Mouse (Mus musculus): ENCODE results near the gene Ptchd4. TPM values are rescaled to one million over a fixed set of nuclear protein-coding genes. Genes with fewer than 3 reads are reported as not detected.

The Ptchd4 gene
- total and polyA plus RNA-seq, 2 experiments: not detected

DNA sequence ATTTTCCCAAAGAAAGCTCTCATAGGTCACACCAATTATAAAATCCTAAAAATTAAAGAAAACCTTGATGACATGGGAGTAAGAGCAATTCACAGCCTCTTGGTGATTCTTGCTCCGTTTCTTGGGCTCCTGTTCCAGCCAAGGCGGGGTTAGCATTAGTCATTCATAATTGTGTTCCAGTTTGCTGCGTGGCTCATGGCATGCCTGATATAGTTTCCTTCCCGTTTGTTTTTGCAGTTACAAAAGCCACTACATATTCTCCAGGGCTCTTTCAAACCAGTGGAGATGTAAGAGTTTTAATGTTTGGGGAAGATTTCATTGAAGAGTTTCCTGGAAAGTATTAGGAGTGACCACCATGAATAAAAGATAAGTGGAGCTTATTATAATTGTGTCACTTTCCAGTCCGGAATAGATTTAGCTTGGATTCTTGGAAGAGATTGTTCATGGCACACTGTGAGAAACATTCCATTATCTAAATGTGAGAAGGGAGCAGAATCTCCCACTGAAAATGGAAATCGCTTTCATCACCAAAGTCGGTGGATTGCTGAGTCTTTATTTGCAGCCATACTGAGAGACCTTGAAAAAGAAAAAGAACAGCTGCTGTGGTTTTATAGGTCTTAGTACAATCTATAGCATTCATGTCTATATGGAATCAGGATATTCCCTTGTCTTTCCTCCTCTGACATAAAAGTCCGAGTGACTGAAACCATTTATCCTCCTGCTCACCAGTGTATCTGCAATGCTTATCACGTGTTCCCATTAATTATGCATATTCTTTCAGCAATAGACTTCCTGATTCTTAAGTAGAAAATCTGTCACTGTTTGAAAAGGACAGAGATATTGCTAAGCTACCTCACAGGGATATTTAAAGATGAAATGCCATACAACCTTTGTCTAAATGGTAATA lies 193.9 kb downstream of the Ptchd4 start:
- TF ChIP-seq CTCF (IDR thresholded peaks at IDR 0.05; ENCODE audit: low read depth, low read length) (no peak), POLR2A (IDR thresholded peaks at IDR 0.05; ENCODE audit: extremely low read depth, insufficient read depth, low read length) (no peak)
- H3K27me3 ChIP-seq (ENCODE audit: control insufficient read depth, insufficient read depth, low read length): no peaks in the 10 kb centered on the region
- H3K4me1 ChIP-seq (ENCODE audit: control insufficient read depth, insufficient read depth, low read length): no peaks in the 10 kb centered on the region
- DNase-seq (ENCODE audit: extremely low read depth, low read depth, low spot score): no peak
- H3K27ac ChIP-seq (replicated peaks; ENCODE audit: insufficient read depth, low read depth, low read length): no peak overlapping the region
- no peak overlapping the region for H3K4me3 ChIP-seq (ENCODE audit: insufficient read depth, low read depth, low read length)
- no peak overlapping the region for H3K9ac ChIP-seq (ENCODE audit: low read depth, low read length)
- H3K79me2 ChIP-seq (ENCODE audit: control insufficient read depth, insufficient read depth, low read length): no peaks in the 10 kb centered on the region
- no peaks in the 10 kb centered on the region for H3K36me3 ChIP-seq (ENCODE audit: control insufficient read depth, insufficient read depth, low read length)
- 72% methylated on average over 9 of the region's 9 CpGs for WGBS

DNA sequence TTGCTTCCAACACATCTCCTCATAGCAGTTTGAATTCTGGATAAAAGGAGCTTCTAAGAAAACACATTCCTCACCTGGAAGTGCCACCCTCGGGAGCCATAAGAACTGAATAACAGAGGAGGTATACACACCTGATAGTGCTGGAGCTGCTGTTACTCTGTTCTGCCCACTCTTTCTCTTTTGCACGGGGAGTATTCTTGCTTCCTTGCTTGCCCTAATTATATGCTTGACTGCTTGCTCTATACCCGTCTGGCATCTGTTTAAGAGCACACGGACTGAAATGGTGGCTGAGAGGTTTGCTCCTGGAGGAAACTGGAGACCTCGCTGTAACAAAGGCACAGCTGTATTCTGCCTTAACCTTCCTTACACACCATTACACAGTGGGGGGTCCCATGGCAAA lies 214.4 kb downstream of the Ptchd4 start:
- Histone ChIP-seq H3K27ac (replicated peaks; ENCODE audit: insufficient read depth, low read depth, low read length) (no peak overlapping the region), H3K36me3 (ENCODE audit: control insufficient read depth, insufficient read depth, low read length) (no peaks in the 10 kb centered on the region), H3K79me2 (ENCODE audit: control insufficient read depth, insufficient read depth, low read length) (no peaks in the 10 kb centered on the region), H3K4me3 (ENCODE audit: insufficient read depth, low read depth, low read length) (no peak overlapping the region), H3K27me3 (ENCODE audit: control insufficient read depth, insufficient read depth, low read length) (no peaks in the 10 kb centered on the region), H3K9ac (ENCODE audit: low read depth, low read length) (no peak overlapping the region), H3K4me1 (ENCODE audit: control insufficient read depth, insufficient read depth, low read length) (no peaks in the 10 kb centered on the region)
- no peak for DNase-seq (ENCODE audit: extremely low read depth, low read depth, low spot score)
- no peak for TF ChIP-seq CTCF (IDR thresholded peaks at IDR 0.05; ENCODE audit: low read depth, low read length)
- no peak for TF ChIP-seq POLR2A (IDR thresholded peaks at IDR 0.05; ENCODE audit: extremely low read depth, insufficient read depth, low read length)
- WGBS: 61% methylated on average over 5 of the region's 5 CpGs

- no peaks in the 10 kb centered on the region for H3K79me2 ChIP-seq (ENCODE audit: control insufficient read depth, insufficient read depth, low read length)
- no peaks in the 10 kb centered on the region for H3K27me3 ChIP-seq (ENCODE audit: control insufficient read depth, insufficient read depth, low read length)
- no peak overlapping the region for H3K9ac ChIP-seq (ENCODE audit: low read depth, low read length)
- DNase-seq (ENCODE audit: extremely low read depth, low read depth, low spot score): no peak
- no peaks in the 10 kb centered on the region for H3K36me3 ChIP-seq (ENCODE audit: control insufficient read depth, insufficient read depth, low read length)
- TF ChIP-seq POLR2A (IDR thresholded peaks at IDR 0.05; ENCODE audit: extremely low read depth, insufficient read depth, low read length) (no peak), CTCF (IDR thresholded peaks at IDR 0.05; ENCODE audit: low read depth, low read length) (no peak)
- WGBS: 89% methylated on average over 2 of the region's 2 CpGs
- no peaks in the 10 kb centered on the region for H3K4me1 ChIP-seq (ENCODE audit: control insufficient read depth, insufficient read depth, low read length)
- no peak overlapping the region for H3K27ac ChIP-seq (replicated peaks; ENCODE audit: insufficient read depth, low read depth, low read length)
- H3K4me3 ChIP-seq (ENCODE audit: insufficient read depth, low read depth, low read length): no peak overlapping the region
Measured at GRCm38 (mm10) chr17:42549578-42549977, 233.8 kb downstream of the Ptchd4 start.
